Mouse (Mus musculus): ENCODE measurements at regions not wholly inside any gene's neighbourhood (a gene's known extent, or its start where the extent isn't known, plus 50 kb on each side); places are given as distances from the start of the nearest gene placed in this dataset.
A peak's percentile ranks its signal among the peaks of the same experiment; 100 is the strongest.

DNA sequence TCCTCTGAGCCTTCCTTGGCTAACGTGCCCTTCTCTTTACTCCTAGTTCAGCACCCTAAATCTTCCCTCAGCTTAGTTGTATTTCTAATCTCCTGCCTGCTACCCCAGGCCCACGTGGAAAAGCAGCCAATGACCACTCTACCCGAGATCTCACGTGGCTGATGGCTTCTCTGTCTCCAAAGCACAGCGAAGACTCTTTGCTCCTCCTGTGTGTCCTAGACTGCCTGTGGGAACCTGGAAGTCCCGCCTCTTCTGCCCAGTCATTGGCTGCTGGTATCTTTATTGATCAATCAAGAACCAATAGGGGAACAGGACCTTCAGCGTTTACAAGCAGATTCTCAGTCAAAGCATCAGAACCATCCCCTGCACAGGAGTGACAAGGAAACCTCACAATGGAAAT lies 54.8 kb downstream of the Gm19935 start:
- Histone ChIP-seq H3K4me1 (ENCODE audit: control insufficient read depth, insufficient read depth, low read length) (no peaks in the 10 kb centered on the region), H3K9me3 (ENCODE audit: control insufficient read depth, low read length) (no peaks in the 10 kb centered on the region), H3K27ac (ENCODE audit: low read depth, low read length) (no peak overlapping the region), H3K27me3 (ENCODE audit: control insufficient read depth, insufficient read depth, low read length) (no peaks in the 10 kb centered on the region), H3K4me2 (ENCODE audit: low read depth) (no peak overlapping the region), H3K36me3 (ENCODE audit: control insufficient read depth, insufficient read depth, low read length) (no peaks in the 10 kb centered on the region), H3K9ac (ENCODE audit: low read length) (no peak overlapping the region), H3K4me3 (ENCODE audit: low read depth, low read length) (no peak overlapping the region)
- 79% methylated on average over 7 of the region's 7 CpGs for WGBS
- DNase-seq (ENCODE audit: low spot score), result no peak
- no peak for ATAC-seq (ENCODE audit: insufficient read depth, low FRiP score, low TSS enrichment)

GRCm38 (mm10) chr8:90761947-90762346 lies 55.2 kb downstream of the Gm19935 start:
- Histone ChIP-seq H3K4me3 (ENCODE audit: low read depth, low read length) (no peak overlapping the region), H3K36me3 (ENCODE audit: control insufficient read depth, insufficient read depth, low read length) (no peaks in the 10 kb centered on the region), H3K4me2 (ENCODE audit: low read depth) (no peak overlapping the region), H3K9me3 (ENCODE audit: control insufficient read depth, low read length) (no peaks in the 10 kb centered on the region), H3K27me3 (ENCODE audit: control insufficient read depth, insufficient read depth, low read length) (no peaks in the 10 kb centered on the region), H3K27ac (ENCODE audit: low read depth, low read length) (no peak overlapping the region), H3K4me1 (ENCODE audit: control insufficient read depth, insufficient read depth, low read length) (no peaks in the 10 kb centered on the region), H3K9ac (ENCODE audit: low read length) (no peak overlapping the region)
- WGBS, result 86% methylated on average over 5 of the region's 5 CpGs
- no peak for DNase-seq (ENCODE audit: low spot score)
- ATAC-seq (ENCODE audit: insufficient read depth, low FRiP score, low TSS enrichment), result no peak

GRCm38 (mm10) chr8:90761446-90761845 lies 55.7 kb downstream of the Gm19935 start:
- WGBS, result 72% methylated on average over 4 of the region's 4 CpGs
- Histone ChIP-seq H3K4me2 (ENCODE audit: low read depth) (no peak overlapping the region), H3K27ac (ENCODE audit: low read depth, low read length) (no peak overlapping the region), H3K36me3 (ENCODE audit: control insufficient read depth, insufficient read depth, low read length) (no peaks in the 10 kb centered on the region), H3K4me3 (ENCODE audit: low read depth, low read length) (no peak overlapping the region), H3K27me3 (ENCODE audit: control insufficient read depth, insufficient read depth, low read length) (no peaks in the 10 kb centered on the region), H3K9ac (ENCODE audit: low read length) (no peak overlapping the region), H3K9me3 (ENCODE audit: control insufficient read depth, low read length) (no peaks in the 10 kb centered on the region), H3K4me1 (ENCODE audit: control insufficient read depth, insufficient read depth, low read length) (no peaks in the 10 kb centered on the region)
- no peak for ATAC-seq (ENCODE audit: insufficient read depth, low FRiP score, low TSS enrichment)
- no peak for DNase-seq (ENCODE audit: low spot score)

DNA sequence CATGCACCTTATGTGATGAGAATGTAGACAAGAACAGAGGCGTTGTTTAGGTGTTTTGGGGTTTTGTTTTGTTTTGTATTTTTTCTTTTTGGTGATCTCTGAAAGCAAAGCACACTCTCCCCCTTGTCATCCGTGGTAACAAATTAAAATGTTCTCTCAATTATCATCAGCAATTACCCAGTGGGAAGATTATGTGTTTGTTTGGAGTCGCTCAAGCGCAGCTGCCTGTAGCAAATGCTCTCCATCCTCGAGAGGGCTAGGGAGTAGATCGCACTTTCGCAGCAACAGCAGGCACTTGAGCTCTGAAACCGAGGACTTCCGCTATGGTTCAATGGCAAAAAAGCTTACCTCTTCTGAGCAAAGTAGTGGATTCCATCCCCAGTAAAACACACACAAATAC lies 57.7 kb downstream of the Gm19935 start:
- DNase-seq (ENCODE audit: low spot score) (no peak), ATAC-seq (ENCODE audit: insufficient read depth, low FRiP score, low TSS enrichment) (no peak)
- Histone ChIP-seq H3K4me1 (ENCODE audit: control insufficient read depth, insufficient read depth, low read length) (no peaks in the 10 kb centered on the region), H3K9me3 (ENCODE audit: control insufficient read depth, low read length) (no peaks in the 10 kb centered on the region), H3K4me2 (ENCODE audit: low read depth) (no peak overlapping the region), H3K36me3 (ENCODE audit: control insufficient read depth, insufficient read depth, low read length) (no peaks in the 10 kb centered on the region), H3K4me3 (ENCODE audit: low read depth, low read length) (no peak overlapping the region), H3K27me3 (ENCODE audit: control insufficient read depth, insufficient read depth, low read length) (no peaks in the 10 kb centered on the region), H3K9ac (ENCODE audit: low read length) (no peak overlapping the region), H3K27ac (ENCODE audit: low read depth, low read length) (no peak overlapping the region)
- WGBS, result 81% methylated on average over 9 of the region's 9 CpGs

GRCm38 (mm10) chr8:90755020-90755419 lies 62.2 kb downstream of the Gm19935 start:
- no peak overlapping the region for H3K27ac ChIP-seq (ENCODE audit: low read depth, low read length)
- H3K9me3 ChIP-seq (ENCODE audit: control insufficient read depth, low read length), result no peaks in the 10 kb centered on the region
- ATAC-seq (ENCODE audit: insufficient read depth, low FRiP score, low TSS enrichment) (no peak), DNase-seq (ENCODE audit: low spot score) (no peak)
- 77% methylated on average over 4 of the region's 4 CpGs for WGBS
- H3K4me2 ChIP-seq (ENCODE audit: low read depth), result no peak overlapping the region
- no peaks in the 10 kb centered on the region for H3K27me3 ChIP-seq (ENCODE audit: control insufficient read depth, insufficient read depth, low read length)
- no peaks in the 10 kb centered on the region for H3K4me1 ChIP-seq (ENCODE audit: control insufficient read depth, insufficient read depth, low read length)
- no peaks in the 10 kb centered on the region for H3K36me3 ChIP-seq (ENCODE audit: control insufficient read depth, insufficient read depth, low read length)
- H3K4me3 ChIP-seq (ENCODE audit: low read depth, low read length), result no peak overlapping the region
- no peak overlapping the region for H3K9ac ChIP-seq (ENCODE audit: low read length)

- Histone ChIP-seq H3K9ac (ENCODE audit: low read length) (no peak overlapping the region), H3K9me3 (ENCODE audit: control insufficient read depth, low read length) (no peaks in the 10 kb centered on the region), H3K36me3 (ENCODE audit: control insufficient read depth, insufficient read depth, low read length) (no peaks in the 10 kb centered on the region), H3K4me1 (ENCODE audit: control insufficient read depth, insufficient read depth, low read length) (peaks cover 6% of the 10 kb centered on the region; the same call in 1 of the 2 replicates), H3K27me3 (ENCODE audit: control insufficient read depth, insufficient read depth, low read length) (no peaks in the 10 kb centered on the region), H3K4me3 (ENCODE audit: low read depth, low read length) (no peak overlapping the region), H3K4me2 (ENCODE audit: low read depth) (no peak overlapping the region), H3K27ac (ENCODE audit: low read depth, low read length) (no peak overlapping the region)
- no peak for ATAC-seq (ENCODE audit: insufficient read depth, low FRiP score, low TSS enrichment)
- WGBS, result 92% methylated on average over 2 of the region's 2 CpGs
- DNase-seq (ENCODE audit: low spot score), result no peak
Observed at GRCm38 (mm10) chr8:90743546-90743945, 73.6 kb downstream of the Gm19935 start.

DNA sequence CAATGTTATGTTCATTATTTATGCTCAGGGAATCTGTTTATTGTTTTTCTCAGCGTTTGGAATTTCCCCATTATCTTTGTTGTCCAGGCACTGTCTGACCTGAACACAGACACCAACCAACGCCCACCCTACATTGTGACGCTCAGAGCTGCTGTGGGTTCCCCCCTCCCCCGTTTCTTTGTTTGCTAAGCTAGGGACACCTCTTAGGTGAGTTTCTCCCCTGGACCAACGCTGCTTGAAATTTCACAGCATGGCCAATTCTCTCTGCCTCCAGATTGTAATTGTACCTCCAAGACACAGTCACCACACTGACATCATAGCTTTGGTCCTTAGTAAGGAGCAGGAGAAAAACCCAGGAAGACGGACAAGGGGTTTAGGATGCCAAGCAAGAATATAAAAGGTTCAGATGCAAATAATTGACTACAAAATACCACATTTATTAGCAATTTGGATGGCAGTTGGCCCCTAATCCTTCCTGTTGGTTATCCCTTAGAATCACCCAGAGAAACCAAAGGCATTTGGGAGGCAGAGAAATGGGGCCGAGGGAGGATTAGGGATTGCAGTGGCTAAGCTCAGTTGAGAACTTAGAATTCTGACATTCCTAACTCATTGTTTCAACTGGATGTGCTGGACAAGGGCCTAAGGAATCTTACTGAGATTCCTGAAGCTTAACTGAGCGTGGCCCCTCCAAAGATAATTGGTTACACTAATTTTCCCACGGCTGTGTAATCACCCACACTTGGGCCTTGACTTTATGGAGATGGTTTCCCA lies 76.0 kb downstream of the Gm19935 start:
- peak overlapping the region; percentile 24 for H3K27ac ChIP-seq (ENCODE audit: low read depth, low read length)
- peak; percentile 52 for DNase-seq (ENCODE audit: low spot score)
- H3K36me3 ChIP-seq (ENCODE audit: control insufficient read depth, insufficient read depth, low read length), result no peaks in the 10 kb centered on the region
- 28% methylated on average over 9 of the region's 9 CpGs for WGBS
- H3K27me3 ChIP-seq (ENCODE audit: control insufficient read depth, insufficient read depth, low read length), result no peaks in the 10 kb centered on the region
- peaks cover 6% of the 10 kb centered on the region; the same call in 1 of the 2 replicates for H3K4me1 ChIP-seq (ENCODE audit: control insufficient read depth, insufficient read depth, low read length)
- no peaks in the 10 kb centered on the region for H3K9me3 ChIP-seq (ENCODE audit: control insufficient read depth, low read length)
- no peak overlapping the region for H3K9ac ChIP-seq (ENCODE audit: low read length)
- no peak overlapping the region for H3K4me3 ChIP-seq (ENCODE audit: low read depth, low read length)
- peak; percentile 72 for ATAC-seq (ENCODE audit: insufficient read depth, low FRiP score, low TSS enrichment)
- no peak overlapping the region for H3K4me2 ChIP-seq (ENCODE audit: low read depth)

GRCm38 (mm10) chr8:90740302-90740962 lies 76.8 kb downstream of the Gm19935 start:
- Histone ChIP-seq H3K27me3 (ENCODE audit: control insufficient read depth, insufficient read depth, low read length) (no peaks in the 10 kb centered on the region), H3K27ac (ENCODE audit: low read depth, low read length) (peak overlapping the region; percentile 24), H3K4me1 (ENCODE audit: control insufficient read depth, insufficient read depth, low read length) (peaks cover 6% of the 10 kb centered on the region; the same call in 1 of the 2 replicates), H3K9me3 (ENCODE audit: control insufficient read depth, low read length) (no peaks in the 10 kb centered on the region), H3K4me3 (ENCODE audit: low read depth, low read length) (no peak overlapping the region), H3K9ac (ENCODE audit: low read length) (no peak overlapping the region), H3K4me2 (ENCODE audit: low read depth) (no peak overlapping the region), H3K36me3 (ENCODE audit: control insufficient read depth, insufficient read depth, low read length) (no peaks in the 10 kb centered on the region)
- WGBS, result 34% methylated on average over 2 of the region's 2 CpGs
- peak; percentile 77 for ATAC-seq (ENCODE audit: insufficient read depth, low FRiP score, low TSS enrichment)
- DNase-seq (ENCODE audit: low spot score), result peak; percentile 73

DNA sequence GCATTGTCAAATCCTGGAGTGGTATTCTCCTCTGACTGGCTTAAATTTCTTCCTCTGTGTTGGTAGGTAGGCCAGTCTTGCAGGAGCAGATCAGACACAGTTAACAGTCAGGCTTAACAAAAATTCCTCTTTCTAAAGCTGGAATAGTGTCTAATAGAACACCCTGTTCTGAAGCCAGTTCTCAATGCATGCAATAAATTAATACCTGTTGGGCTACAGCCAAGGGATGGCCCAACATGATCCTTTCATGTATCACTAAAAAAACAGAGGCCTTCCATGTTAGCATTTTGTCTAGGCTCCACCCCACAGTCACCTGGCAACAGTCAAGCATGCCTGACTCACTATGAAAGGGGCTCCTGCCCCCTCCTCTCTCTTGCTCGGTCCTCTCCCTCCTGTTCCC lies 89.2 kb downstream of the Gm19935 start:
- H3K9me3 ChIP-seq (ENCODE audit: control insufficient read depth, low read length), result no peaks in the 10 kb centered on the region
- DNase-seq (ENCODE audit: low spot score) (no peak), ATAC-seq (ENCODE audit: insufficient read depth, low FRiP score, low TSS enrichment) (no peak)
- WGBS, result 46% methylated on average over 1 of the region's 1 CpGs
- no peak overlapping the region for H3K4me2 ChIP-seq (ENCODE audit: low read depth)
- no peaks in the 10 kb centered on the region for H3K27me3 ChIP-seq (ENCODE audit: control insufficient read depth, insufficient read depth, low read length)
- H3K4me1 ChIP-seq (ENCODE audit: control insufficient read depth, insufficient read depth, low read length), result no peaks in the 10 kb centered on the region
- no peak overlapping the region for H3K27ac ChIP-seq (ENCODE audit: low read depth, low read length)
- H3K36me3 ChIP-seq (ENCODE audit: control insufficient read depth, insufficient read depth, low read length), result no peaks in the 10 kb centered on the region
- H3K9ac ChIP-seq (ENCODE audit: low read length), result no peak overlapping the region
- no peak overlapping the region for H3K4me3 ChIP-seq (ENCODE audit: low read depth, low read length)

All from neural tube, embryonic 11.5 days (tissue).